Mouse (Mus musculus): ENCODE measurements around the gene Kras. TPM values are rescaled to one million over a fixed set of nuclear protein-coding genes. Genes with fewer than 3 reads are reported as not detected.

The Kras gene
- total RNA-seq, 2 experiments from 2014 or later = 49.2 to 50.5 TPM

GRCm38 (mm10) chr6:145249291-145250184, 501 bp downstream of the Kras start:
- peak; percentile 62 for DNase-seq

GRCm38 (mm10) chr6:145247886-145248285, 2.2 kb downstream of the Kras start:
- no peak for DNase-seq

- DNase-seq = no peak
Measured at GRCm38 (mm10) chr6:145246841-145247240, 3.2 kb downstream of the Kras start.

GRCm38 (mm10) chr6:145242521-145242920, 7.5 kb downstream of the Kras start:
- no peak for DNase-seq

- no peak for DNase-seq
Measured at GRCm38 (mm10) chr6:145240285-145240684, 9.8 kb downstream of the Kras start.

- no peak for DNase-seq
Measured at GRCm38 (mm10) chr6:145237148-145237547, 12.9 kb downstream of the Kras start.

GRCm38 (mm10) chr6:145235367-145235766, 14.7 kb downstream of the Kras start:
- DNase-seq = no peak

GRCm38 (mm10) chr6:145234391-145234790, 15.6 kb downstream of the Kras start:
- no peak for DNase-seq

GRCm38 (mm10) chr6:145226296-145226695, 23.7 kb downstream of the Kras start:
- no peak for DNase-seq

GRCm38 (mm10) chr6:145224246-145224645, 25.8 kb downstream of the Kras start:
- DNase-seq = no peak

- no peak for DNase-seq
Measured at GRCm38 (mm10) chr6:145215826-145216225, 34.2 kb downstream of the Kras start.

GRCm38 (mm10) chr6:145213916-145214315, 36.1 kb downstream of the Kras start:
- DNase-seq = no peak

- no peak for DNase-seq
Measured at GRCm38 (mm10) chr6:145211376-145212305, 38.4 kb downstream of the Kras start.

GRCm38 (mm10) chr6:145210816-145211338, 39.2 kb downstream of the Kras start, which contains the start of the genes Casc1 and Etfrf1:
TSS of gene Casc1 (minus strand) at chr6:145211005.
TSS of gene Etfrf1 (plus strand) at chr6:145211134.
- DNase-seq = peak; percentile 98

GRCm38 (mm10) chr6:145210056-145210680, 39.9 kb downstream of the Kras start:
- no peak for DNase-seq

- DNase-seq = no peak
Measured at GRCm38 (mm10) chr6:145205142-145205541, 44.9 kb downstream of the Kras start.

- no peak for DNase-seq
Measured at GRCm38 (mm10) chr6:145204440-145204839, 45.6 kb downstream of the Kras start.

GRCm38 (mm10) chr6:145202432-145203125, 47.5 kb downstream of the Kras start:
- DNase-seq = no peak

GRCm38 (mm10) chr6:145197949-145198686, 51.9 kb downstream of the Kras start:
- DNase-seq = no peak

GRCm38 (mm10) chr6:145193446-145193845, 56.6 kb downstream of the Kras start:
- no peak for DNase-seq

GRCm38 (mm10) chr6:145193038-145193437, 57.0 kb downstream of the Kras start:
- DNase-seq = no peak

Measured in heart, postnatal 4 days (tissue).